Mouse (Mus musculus): ENCODE measurements at regions not wholly inside any gene's neighbourhood (a gene's known extent, or its start where the extent isn't known, plus 50 kb on each side); places are given as distances from the start of the nearest gene placed in this dataset.

DNA sequence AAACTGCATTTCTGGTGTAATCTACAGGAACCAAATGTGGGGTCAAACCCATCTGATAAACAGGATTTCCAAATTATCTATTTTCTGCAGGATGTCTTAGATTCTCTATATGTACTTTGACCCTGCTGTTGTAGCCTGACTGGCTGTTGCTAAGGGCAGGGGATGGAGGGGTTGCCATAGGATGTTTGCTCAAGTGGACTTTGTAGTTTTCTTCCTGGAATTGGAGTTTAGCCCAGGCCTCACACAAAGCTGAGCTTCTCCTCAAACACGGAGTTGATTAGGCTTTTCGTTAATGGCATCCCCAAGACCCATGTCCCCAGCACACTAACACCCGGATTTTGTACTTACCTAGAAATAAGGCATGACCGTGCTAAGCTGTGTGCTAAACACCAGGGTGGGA, 173.3 kb downstream of the Atp23 start:
- Histone ChIP-seq H3K4me2 (no peak overlapping the region), H3K36me3 (no peaks in the 10 kb centered on the region), H3K27ac (replicated peaks) (no peak overlapping the region), H3K4me3 (replicated peaks) (no peak overlapping the region), H3K9me3 (replicated peaks) (no peaks in the 10 kb centered on the region), H3K27me3 (replicated peaks) (no peaks in the 10 kb centered on the region), H3K9ac (replicated peaks) (no peak overlapping the region), H3K4me1 (no peaks in the 10 kb centered on the region)
- WGBS, result 91% methylated on average over 4 of the region's 4 CpGs
- ATAC-seq (ENCODE audit: low FRiP score), result no peak

DNA sequence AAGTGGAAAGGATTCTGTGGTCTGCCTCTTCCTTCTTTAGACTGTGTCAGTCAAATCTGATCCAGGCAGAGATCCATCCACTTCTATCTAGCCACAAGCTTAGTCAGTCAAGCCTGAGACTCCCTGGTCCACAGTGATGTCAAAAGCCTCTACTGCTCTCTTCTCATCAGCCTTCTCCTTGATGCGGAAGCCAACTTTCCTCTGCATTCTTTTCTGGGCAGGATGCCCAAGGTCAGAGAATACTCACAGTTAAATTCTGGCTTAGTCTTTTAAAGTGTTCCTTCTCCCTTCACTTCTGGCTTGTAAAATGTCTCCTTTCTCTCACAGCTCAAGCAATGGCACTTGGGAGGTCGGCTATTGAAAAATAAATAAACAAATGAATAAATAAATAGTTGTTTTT, 183.2 kb downstream of the Atp23 start:
- Histone ChIP-seq H3K9ac (replicated peaks) (no peak overlapping the region), H3K4me1 (no peaks in the 10 kb centered on the region), H3K4me2 (no peak overlapping the region), H3K4me3 (replicated peaks) (no peak overlapping the region), H3K27me3 (replicated peaks) (no peaks in the 10 kb centered on the region), H3K36me3 (no peaks in the 10 kb centered on the region), H3K27ac (replicated peaks) (no peak overlapping the region), H3K9me3 (replicated peaks) (no peaks in the 10 kb centered on the region; the same call in 1 of the 2 replicates)
- no peak for ATAC-seq (ENCODE audit: low FRiP score)
- 69% methylated on average over 2 of the region's 2 CpGs for WGBS

DNA sequence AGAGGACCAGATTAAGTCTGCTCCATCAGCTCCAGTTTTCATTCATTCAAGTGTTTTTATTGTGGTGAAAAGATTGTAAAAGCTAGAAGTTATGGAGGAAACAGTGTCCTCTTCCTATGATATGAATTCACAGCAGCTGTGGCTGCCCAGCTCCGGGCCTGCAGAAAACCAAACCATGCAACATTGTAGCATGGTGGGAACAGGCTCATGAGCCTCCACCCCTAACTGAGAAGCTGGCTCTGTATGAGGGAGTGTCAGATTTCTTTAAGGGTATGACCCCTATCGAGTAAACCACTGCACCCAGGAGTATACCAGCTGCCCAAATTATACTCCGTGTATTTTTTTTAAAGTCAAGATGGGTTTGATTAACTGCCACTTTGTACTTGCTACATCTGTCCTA, 189.4 kb downstream of the Atp23 start:
- WGBS, result 68% methylated on average over 3 of the region's 3 CpGs
- H3K36me3 ChIP-seq, result no peaks in the 10 kb centered on the region
- no peak for ATAC-seq (ENCODE audit: low FRiP score)

DNA sequence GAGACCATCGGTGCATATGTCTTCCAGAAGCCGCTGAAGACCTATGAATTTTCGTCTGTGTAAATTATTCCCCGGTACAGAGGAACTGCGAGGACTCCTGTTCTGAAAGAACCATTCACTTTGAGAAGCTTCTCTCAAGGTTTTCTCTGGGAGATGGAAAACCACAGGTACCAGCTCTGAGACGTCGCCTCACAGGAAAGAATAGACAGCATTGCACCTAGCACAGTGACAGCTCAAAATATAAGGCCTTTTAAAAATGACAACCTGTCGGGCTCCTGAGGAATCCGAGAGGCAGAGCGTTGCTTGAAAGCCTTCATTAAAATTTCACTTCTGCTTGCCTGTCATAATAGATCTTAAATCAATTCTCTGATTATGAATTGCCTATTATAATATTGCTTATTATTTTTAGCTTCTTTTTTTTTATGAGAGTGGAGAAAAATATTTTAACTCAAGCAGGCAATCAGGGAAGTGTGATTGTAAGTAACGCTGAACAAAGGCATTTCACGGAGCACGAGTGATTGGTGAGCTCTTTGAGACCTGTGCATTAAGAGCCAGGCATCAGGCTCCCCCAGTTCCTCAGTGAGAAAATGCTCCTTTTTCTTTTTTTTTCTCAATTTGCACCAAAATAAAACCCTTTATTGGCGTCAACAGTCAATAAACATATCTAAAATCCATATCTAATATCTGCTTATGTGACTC, 191.8 kb downstream of the Atp23 start:
- no peaks in the 10 kb centered on the region for H3K27me3 ChIP-seq (replicated peaks)
- no peak for ATAC-seq (ENCODE audit: low FRiP score)
- H3K9me3 ChIP-seq (replicated peaks), result no peaks in the 10 kb centered on the region; the same call in 1 of the 2 replicates
- H3K4me1 ChIP-seq, result 0 out of 2 replicates have a peak, but pooled peaks cover 2% of the 10 kb centered on the region
- no peak overlapping the region for H3K4me2 ChIP-seq
- H3K4me3 ChIP-seq (replicated peaks), result no peak overlapping the region
- H3K9ac ChIP-seq (replicated peaks), result no peak overlapping the region
- no peak overlapping the region for H3K27ac ChIP-seq (replicated peaks)
- WGBS, result 62% methylated on average over 14 of the region's 14 CpGs
- no peaks in the 10 kb centered on the region for H3K36me3 ChIP-seq

More for the DNA sequence above, 189.4 kb downstream of the Atp23 start:
- Histone ChIP-seq H3K4me1 (0 out of 2 replicates have a peak, but pooled peaks cover 2% of the 10 kb centered on the region), H3K9ac (replicated peaks) (no peak overlapping the region), H3K9me3 (replicated peaks) (no peaks in the 10 kb centered on the region; the same call in 1 of the 2 replicates), H3K4me2 (no peak overlapping the region), H3K27me3 (replicated peaks) (no peaks in the 10 kb centered on the region), H3K27ac (replicated peaks) (no peak overlapping the region), H3K4me3 (replicated peaks) (no peak overlapping the region)

DNA sequence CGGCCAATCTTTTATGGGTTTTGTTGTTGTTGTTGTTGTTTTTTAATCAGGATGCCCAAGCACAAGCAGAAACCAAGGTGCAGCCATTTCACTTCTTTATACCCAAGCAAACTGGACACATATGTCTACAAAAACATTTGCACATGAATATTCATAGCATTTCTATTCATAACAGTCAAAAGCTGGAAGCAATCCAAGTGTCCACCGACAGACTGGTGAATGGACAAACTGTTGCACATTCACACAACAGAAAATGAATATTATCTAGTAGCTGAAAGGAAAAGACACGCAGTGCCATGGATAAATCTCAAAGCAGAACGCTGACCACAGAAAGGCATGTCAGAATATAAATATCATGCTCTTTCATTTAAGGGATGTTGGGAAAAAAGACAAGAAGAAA, 192.4 kb downstream of the Atp23 start:
- 41% methylated on average over 4 of the region's 4 CpGs for WGBS
- no peak for ATAC-seq (ENCODE audit: low FRiP score)
- no peaks in the 10 kb centered on the region; the same call in 1 of the 2 replicates for H3K9me3 ChIP-seq (replicated peaks)
- H3K27me3 ChIP-seq (replicated peaks), result no peaks in the 10 kb centered on the region
- 0 out of 2 replicates have a peak, but pooled peaks cover 2% of the 10 kb centered on the region for H3K4me1 ChIP-seq
- H3K4me2 ChIP-seq, result no peak overlapping the region
- no peak overlapping the region for H3K27ac ChIP-seq (replicated peaks)
- no peak overlapping the region for H3K4me3 ChIP-seq (replicated peaks)
- no peaks in the 10 kb centered on the region for H3K36me3 ChIP-seq
- no peak overlapping the region for H3K9ac ChIP-seq (replicated peaks)

DNA sequence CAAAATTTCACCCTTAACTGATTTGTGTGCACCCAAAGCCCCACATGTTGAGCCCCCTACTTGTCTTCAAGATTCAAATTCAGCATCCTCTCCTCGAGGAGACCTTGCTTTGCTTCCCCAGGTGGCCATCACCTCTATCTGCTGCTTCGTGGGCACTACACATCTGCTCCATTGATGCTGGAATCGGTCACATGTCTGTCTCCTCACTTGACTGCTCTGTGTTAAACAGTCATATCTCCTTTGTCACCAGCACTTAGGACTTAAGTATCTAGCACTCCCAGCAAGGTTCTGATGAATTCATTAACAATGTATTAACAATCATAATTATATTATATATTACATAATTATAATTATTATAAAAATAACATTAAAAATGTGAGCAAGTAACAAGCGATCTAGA, 192.9 kb downstream of the Atp23 start:
- Histone ChIP-seq H3K4me1 (0 out of 2 replicates have a peak, but pooled peaks cover 2% of the 10 kb centered on the region), H3K4me2 (no peak overlapping the region), H3K9ac (replicated peaks) (no peak overlapping the region), H3K27me3 (replicated peaks) (no peaks in the 10 kb centered on the region), H3K36me3 (no peaks in the 10 kb centered on the region), H3K9me3 (replicated peaks) (no peaks in the 10 kb centered on the region), H3K27ac (replicated peaks) (no peak overlapping the region), H3K4me3 (replicated peaks) (no peak overlapping the region)
- 71% methylated on average over 4 of the region's 4 CpGs for WGBS
- ATAC-seq (ENCODE audit: low FRiP score), result no peak

DNA sequence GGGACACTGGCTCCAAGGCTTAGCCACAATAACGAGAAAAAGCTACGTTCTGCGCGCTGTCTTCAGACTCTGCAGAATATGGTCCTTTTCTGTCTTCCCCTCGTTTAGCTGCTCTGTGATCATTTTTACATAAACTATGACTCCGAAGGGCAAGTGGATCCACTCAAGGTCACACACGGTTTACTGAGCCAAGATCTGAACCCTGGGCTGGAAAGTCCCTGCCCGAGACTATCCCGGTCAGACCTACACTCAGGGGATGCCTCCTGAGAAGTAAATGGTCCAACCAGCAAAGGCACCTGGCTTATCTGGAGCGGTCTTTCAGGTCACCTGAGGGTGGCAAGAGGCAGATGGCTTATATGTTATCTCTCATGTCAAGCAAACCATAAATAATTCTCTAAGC, 204.1 kb downstream of the Atp23 start:
- Histone ChIP-seq H3K27ac (replicated peaks) (no peak overlapping the region), H3K36me3 (no peaks in the 10 kb centered on the region), H3K9me3 (replicated peaks) (no peaks in the 10 kb centered on the region), H3K4me1 (no peaks in the 10 kb centered on the region), H3K4me2 (no peak overlapping the region), H3K4me3 (replicated peaks) (no peak overlapping the region), H3K27me3 (replicated peaks) (no peaks in the 10 kb centered on the region), H3K9ac (replicated peaks) (no peak overlapping the region)
- no peak for ATAC-seq (ENCODE audit: low FRiP score)
- WGBS, result 93% methylated on average over 10 of the region's 10 CpGs

DNA sequence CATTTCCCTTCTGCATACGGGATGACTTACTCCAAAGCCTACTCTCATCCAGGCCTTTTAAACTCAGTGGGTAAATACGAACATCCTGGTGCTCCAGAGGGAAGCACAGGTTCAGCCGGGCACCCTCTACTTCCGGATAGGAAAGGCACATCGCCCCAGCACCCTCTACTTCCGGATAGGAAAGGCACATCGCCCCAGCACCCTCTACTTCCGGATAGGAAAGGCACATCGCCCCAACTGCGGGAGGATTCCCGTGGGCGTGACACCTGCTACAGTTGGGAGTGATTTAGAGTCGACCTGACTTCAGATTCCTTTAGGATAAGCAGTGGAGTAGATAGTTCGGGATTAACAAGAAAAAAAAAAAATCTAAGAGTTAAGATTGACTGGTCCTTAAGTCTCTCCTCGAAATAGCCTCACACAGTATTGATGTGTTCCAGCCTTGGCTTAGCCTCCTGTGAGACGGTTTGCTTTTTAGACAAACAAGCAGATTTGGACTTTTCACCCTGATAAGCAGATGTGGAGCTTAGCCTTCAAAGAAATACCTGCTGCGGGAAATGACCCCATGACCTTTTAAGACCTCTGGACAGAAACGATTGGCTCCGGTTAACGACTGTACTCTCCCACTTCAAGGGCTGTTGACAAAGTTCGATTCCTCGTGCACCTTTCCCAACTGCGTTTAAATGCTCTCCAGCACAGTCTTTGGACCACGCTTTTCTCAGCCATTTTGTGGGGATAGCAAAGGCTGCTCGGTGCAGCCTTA, 210.1 kb downstream of the Atp23 start:
- no peak for ATAC-seq (ENCODE audit: low FRiP score)
- Histone ChIP-seq H3K9me3 (replicated peaks) (no peaks in the 10 kb centered on the region), H3K4me1 (no peaks in the 10 kb centered on the region), H3K4me3 (replicated peaks) (no peak overlapping the region), H3K9ac (replicated peaks) (no peak overlapping the region), H3K4me2 (no peak overlapping the region), H3K27me3 (replicated peaks) (no peaks in the 10 kb centered on the region), H3K27ac (replicated peaks) (no peak overlapping the region), H3K36me3 (no peaks in the 10 kb centered on the region)
- 72% methylated on average over 25 of the region's 25 CpGs for WGBS

DNA sequence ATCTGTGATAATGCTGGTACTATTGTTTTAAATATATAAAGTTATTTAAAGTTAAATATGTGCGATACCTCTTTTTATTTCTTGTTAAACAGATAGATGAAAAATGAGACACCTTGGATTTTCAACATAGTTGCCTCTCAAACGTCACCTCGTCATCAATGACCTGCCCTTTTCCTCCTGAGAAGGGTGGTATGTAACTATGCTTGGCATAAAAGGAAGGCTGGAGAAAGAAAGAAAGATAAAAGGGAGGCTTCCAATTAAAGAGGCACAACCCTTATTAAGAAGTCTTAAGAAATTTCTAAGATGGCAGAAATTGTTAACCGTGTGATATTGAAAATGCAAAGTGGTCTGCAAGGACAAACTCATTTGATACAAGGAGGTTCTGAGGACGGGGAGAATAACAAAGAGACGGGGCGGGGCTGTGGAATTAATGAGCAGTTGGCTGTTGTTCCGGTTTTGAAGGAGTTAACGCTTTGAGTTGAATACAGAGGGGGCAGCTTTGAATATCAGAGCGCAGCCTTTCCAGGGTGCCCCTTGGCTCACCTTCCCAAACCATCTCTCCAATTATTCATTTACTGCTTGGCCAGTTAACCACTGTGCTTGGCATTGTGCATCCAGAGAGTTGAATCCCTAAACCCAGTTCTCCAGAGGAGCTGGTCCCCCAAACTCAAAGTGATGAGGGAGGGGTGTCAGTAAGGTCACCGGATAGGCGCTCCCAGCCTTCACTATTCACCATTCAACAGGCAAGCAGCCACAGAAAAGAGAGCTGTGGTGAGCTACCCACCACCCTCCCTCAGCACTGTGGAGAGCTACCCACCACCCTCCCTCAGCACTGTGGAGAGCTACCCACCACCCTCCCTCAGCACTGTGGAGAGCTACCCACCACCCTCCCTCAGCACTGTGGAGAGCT, 220.6 kb downstream of the Atp23 start:
- no peaks in the 10 kb centered on the region for H3K9me3 ChIP-seq (replicated peaks)
- no peak overlapping the region for H3K4me3 ChIP-seq (replicated peaks)
- no peak for ATAC-seq (ENCODE audit: low FRiP score)
- H3K27ac ChIP-seq (replicated peaks), result no peak overlapping the region
- no peaks in the 10 kb centered on the region for H3K27me3 ChIP-seq (replicated peaks)
- no peaks in the 10 kb centered on the region for H3K36me3 ChIP-seq
- peaks cover 6% of the 10 kb centered on the region; the same call in 1 of the 2 replicates for H3K4me1 ChIP-seq
- no peak overlapping the region for H3K9ac ChIP-seq (replicated peaks)
- 8% methylated on average over 12 of the region's 12 CpGs for WGBS
- peak overlapping the region; percentile 28 for H3K4me2 ChIP-seq

DNA sequence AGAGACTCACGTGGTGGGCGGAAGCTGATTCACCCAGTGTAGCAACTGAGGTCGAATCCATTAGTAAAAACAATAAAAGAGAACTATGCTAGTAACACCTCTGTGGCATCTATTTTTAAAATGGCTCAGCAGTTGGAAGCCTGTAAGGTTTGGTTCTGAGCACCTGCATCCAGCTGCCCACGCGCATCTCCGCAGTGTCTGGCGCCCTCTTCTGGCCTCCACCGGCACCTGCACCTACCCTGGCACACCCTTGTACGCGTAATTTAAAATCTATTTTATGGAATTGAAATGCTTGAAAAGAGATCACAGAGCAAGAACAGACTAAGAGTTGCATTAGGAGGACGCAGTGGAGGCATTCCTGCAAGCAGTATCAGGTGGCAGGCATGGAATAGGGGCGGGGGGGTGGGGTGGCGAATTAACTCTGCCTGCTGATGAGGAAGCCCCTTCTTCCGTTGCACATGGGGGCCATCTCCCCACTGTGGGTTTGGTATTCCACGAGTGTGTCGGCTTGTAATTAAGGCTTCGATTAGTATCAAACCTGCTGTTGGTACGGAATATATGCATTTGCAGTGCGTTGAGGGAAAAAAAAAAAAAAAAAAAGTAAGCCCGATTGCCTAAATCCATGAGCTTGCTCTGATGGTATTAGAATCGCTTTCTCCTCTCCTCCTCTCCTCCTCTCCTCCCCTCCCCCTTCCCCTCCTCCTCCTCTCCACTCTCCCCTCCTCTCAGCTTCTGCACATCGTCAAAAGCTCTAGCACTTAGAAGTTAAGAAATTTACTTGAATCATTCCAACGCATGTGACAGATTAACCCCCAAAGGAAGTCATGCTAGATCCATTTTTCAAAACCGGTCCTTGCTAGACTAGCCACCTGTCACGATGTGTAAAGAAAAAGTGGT, 221.7 kb downstream of the Atp23 start:
- H3K27ac ChIP-seq (replicated peaks), result no peak overlapping the region
- peak overlapping the region; percentile 50 for H3K4me2 ChIP-seq
- WGBS, result 29% methylated on average over 25 of the region's 25 CpGs
- H3K9ac ChIP-seq (replicated peaks), result no peak overlapping the region
- H3K4me3 ChIP-seq (replicated peaks), result peak overlapping the region; percentile 25; the same call in 1 of the 2 replicates
- H3K27me3 ChIP-seq (replicated peaks), result no peaks in the 10 kb centered on the region
- H3K4me1 ChIP-seq, result peaks cover 6% of the 10 kb centered on the region; the same call in 1 of the 2 replicates
- ATAC-seq (ENCODE audit: low FRiP score), result no peak; the same call in 1 of the 2 replicates
- no peaks in the 10 kb centered on the region for H3K36me3 ChIP-seq
- no peaks in the 10 kb centered on the region for H3K9me3 ChIP-seq (replicated peaks)

DNA sequence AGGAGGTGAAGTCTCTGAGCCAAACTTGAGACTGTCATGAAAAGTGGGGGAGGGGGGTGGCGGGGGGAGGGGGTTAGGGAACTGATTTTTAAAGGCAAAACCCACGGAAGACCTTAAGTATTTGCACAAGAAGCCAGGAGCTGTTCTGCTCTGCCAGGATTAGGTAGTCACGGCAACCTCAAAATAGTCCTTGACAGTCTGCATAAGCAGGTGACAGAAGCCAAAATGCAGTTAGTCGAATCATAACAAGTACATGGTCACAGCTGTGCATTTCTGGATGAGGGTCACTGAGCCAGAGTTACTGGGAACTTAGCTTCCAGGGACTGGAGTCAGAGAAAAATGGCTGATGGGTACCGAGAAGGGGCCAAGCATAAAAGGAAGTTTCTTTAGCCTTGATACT, 227.7 kb downstream of the Atp23 start:
- H3K4me1 ChIP-seq, result no peaks in the 10 kb centered on the region
- no peaks in the 10 kb centered on the region for H3K9me3 ChIP-seq (replicated peaks)
- H3K4me3 ChIP-seq (replicated peaks), result no peak overlapping the region
- 64% methylated on average over 5 of the region's 5 CpGs for WGBS
- H3K4me2 ChIP-seq, result no peak overlapping the region
- no peaks in the 10 kb centered on the region for H3K27me3 ChIP-seq (replicated peaks)
- no peak overlapping the region for H3K27ac ChIP-seq (replicated peaks)
- no peak for ATAC-seq (ENCODE audit: low FRiP score)
- H3K36me3 ChIP-seq, result no peaks in the 10 kb centered on the region
- H3K9ac ChIP-seq (replicated peaks), result no peak overlapping the region

All from neural tube, embryonic 15.5 days (tissue).